Mouse (Mus musculus) urinary bladder, postnatal 4 days (tissue): Measurements from ENCODE around the gene Cd300a.
"Not testable (repeated sequence)": the region's sequence is repeated elsewhere in the genome, so short reads cannot be mapped to it uniquely, and the experiment has no call there.

Experiments used
- DNase-seq, 2 experiments: peaks; one replicate each; pipeline ENCODE4 v3.0.0; 2021 to 2022; ENCODE audit warnings: low spot score in 2 of 2

Gene Cd300a

DNA sequence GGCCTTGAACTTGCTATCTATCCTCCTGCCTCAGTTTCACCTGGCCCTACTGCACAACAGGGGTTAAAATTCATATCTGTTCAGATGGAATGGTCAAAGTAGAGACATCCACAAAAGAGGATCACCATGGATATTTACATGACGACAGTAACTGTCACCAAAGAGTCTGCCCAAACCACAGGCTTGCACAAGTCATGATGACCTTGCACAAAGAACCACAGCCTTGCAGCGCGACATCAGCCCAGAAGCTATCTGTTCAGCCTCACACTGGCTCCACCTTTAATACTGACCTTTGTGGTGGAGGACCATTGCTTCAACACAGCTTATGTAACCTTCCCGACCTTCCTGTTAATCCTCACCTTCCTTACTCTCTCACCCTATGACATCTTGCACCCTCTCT lies 17.7 kb downstream of the Cd300a start:
- DNase-seq = no peak

GRCm38 (mm10) chr11:114908086-114908485 lies 18.2 kb downstream of the Cd300a start:
- DNase-seq = no peak

DNA sequence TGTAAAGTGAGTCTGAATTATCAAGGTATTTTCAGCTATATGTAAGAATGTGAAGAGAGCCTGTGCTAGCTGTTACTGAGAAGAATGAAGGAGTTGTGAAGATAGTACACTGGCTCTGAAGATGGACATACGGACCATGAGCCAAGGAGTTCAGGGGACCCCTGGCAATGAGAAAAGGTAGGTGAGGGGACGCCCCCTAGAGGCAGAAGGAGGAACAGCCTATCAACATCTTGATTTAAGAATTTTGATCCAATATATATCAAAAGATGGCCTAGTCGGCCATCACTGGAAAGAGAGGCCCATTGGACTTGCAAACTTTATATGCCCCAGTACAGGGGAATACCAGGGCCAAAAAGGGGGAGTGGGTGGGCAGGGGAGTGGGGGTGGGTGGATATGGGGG lies 19.7 kb downstream of the Cd300a start:
- not testable (repeated sequence) for DNase-seq

- DNase-seq = peak; percentile 61 to 82
These were observed 23.0 kb downstream of the Cd300a start for GRCm38 (mm10) chr11:114912847-114913246.

DNA sequence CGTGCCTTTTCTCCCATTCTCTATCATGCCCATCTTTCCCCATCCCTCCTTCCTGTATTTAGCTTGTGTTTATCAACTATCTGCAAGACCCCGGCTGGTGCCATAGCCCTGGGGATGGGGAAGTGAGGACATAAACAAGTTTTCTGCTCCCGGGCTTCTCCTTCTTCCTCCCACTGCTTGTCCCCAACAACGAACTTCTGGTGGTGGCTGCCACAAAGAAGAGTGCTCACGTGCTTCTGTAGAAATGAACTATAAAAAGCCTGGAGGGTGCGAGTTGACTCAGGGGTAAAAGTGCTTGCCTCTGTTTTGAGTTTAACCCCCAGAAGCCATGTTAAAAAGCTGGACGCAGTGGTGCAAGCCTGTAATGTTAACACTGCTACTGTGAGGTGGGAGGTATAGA lies 25.1 kb downstream of the Cd300a start:
- DNase-seq = no peak

DNA sequence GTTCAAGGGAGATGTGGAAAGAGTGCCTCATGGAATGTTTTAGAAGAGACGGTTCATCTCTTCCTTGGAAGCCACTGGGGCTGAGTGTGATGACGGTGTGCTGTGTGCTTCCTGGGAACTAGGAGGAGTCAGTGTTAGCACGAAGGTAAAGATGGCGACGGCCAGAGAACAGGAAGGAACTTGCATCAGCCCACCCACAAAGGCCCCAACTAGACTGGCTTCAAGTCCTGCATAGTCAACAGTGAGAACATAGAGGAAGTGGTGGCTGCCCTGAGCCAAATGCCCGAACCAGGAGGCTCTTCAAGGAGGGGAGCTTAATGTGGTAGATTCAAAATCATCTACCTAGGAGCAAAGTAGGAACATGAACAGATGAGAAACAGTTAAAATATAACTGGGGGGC lies 27.3 kb downstream of the Cd300a start:
- DNase-seq = no peak

GRCm38 (mm10) chr11:114922439-114922838 lies 32.6 kb downstream of the Cd300a start:
- peak in 1 of 2 experiments; percentile 17 for DNase-seq

DNA sequence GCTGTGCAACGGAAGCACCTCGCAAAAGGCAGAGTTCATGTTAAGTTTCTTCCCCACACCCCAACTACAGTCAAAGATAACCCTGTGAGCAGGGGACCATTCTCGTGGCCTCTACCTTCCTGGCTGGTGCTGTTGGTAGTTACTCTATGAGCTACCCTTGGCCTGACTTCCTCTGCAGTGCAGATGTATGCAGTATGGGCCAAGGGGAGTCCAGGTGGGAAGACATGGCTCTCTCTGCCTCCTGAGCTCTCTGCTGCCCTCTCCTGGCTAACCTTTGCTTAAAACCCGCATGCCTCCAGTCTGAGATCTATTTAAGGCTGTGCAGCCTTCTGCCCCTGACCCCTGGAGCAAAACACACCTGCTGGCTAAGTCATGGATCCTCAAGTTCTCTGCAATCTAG lies 34.1 kb downstream of the Cd300a start:
- peak in 1 of 2 experiments; percentile 54 for DNase-seq

GRCm38 (mm10) chr11:114929581-114929980 lies 39.7 kb downstream of the Cd300a start:
- DNase-seq = no peak

GRCm38 (mm10) chr11:114931041-114931440 lies 41.2 kb downstream of the Cd300a start:
- DNase-seq = no peak

GRCm38 (mm10) chr11:114933591-114933990 lies 43.8 kb downstream of the Cd300a start:
- peak in 1 of 2 experiments; percentile 47 for DNase-seq

DNA sequence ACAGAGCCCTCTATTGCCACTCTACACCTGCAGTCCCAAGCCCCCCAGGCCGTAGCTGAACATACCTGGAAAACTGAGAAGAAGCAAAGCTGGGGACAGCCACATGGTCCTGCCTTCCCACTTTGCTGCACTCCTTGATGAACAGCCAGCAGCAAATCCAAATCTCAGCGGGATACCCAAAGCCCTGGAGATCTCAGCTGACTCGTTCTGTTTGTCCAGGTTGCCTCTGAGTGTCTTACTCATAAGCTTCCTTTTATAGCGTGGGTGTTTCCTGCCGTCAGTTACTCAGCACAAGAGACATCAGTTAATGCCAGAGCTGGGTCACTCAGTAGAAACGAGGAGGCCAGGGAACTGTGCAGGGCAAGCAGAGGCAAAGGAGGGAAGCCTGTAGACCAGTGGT lies 44.3 kb downstream of the Cd300a start, which contains the start of gene Cd300lb:
Gene Cd300lb, minus strand, starts transcription at position 243 of the 400 bp plus-strand sequence.
- peak in 1 of 2 experiments; percentile 30 for DNase-seq
